Mouse (Mus musculus) Patski (cell line): Measurements from ENCODE around the gene Cntn5. TPM values are rescaled to one million over a fixed set of nuclear protein-coding genes. Genes with fewer than 3 reads are reported as not detected.

Source experiments
- ATAC-seq: fragments of 100-300 bp; one replicate; pipeline ENCODE4 v1.8.0; 2021
- CTCF ChIA-PET: fragments of 350-600 bp; sonication (Branson Sonifier 250); formaldehyde crosslinking; loops from one replicate; lab custom pipeline; 2022; ENCODE audit warnings: inconsistent platforms; lab: Charles Lee
- POLR2A ChIA-PET: fragments of 350-600 bp; sonication (Branson Sonifier 250); formaldehyde crosslinking; loops from one replicate; lab custom pipeline; 2022; ENCODE audit warnings: antibody characterized with exemption, inconsistent platforms; lab: Charles Lee
- DNase-seq: peaks from one replicate; pipeline ENCODE4 v3.0.0-alpha.2; 2011; ENCODE audit warnings: low read depth, low spot score
- H3K27me3 ChIP-seq: fragments of 371-371 bp; one replicate; pipeline ENCODE4 v1.5.1; 2021
- CTCF ChIP-seq: fragments of 100-300 bp; IDR thresholded peaks from one replicate; pipeline ENCODE4 v1.5.1; 2021
- in situ Hi-C: fragments of 300-500 bp; cut with MboI; formaldehyde crosslinking; loops from 3 replicates; pipeline ENCODE4 v1.11.1; 2018; ENCODE audit warnings: low pct_unique_long_range_greater_than_20kb, mixed read lengths
- polyA plus RNA-seq: library from polyadenylated mRNA; unstranded; gene quantifications from one replicate; pipeline ENCODE4 v1.2.3, GENCODE M21; 2021

Gene Cntn5
- polyA plus RNA-seq, 1 experiment from 2014 or later, result not detected

GRCm38 (mm10) chr9:10724191-10724590, 180.4 kb downstream of the Cntn5 start:
- ATAC-seq (no peak), DNase-seq (no peak)
- in situ Hi-C loops, result no loop called here
- TF ChIP-seq CTCF, result no peak
- ChIA-PET POLR2A (no interaction called here), CTCF (no interaction called here)
- no peaks in the 10 kb centered on the region for H3K27me3 ChIP-seq

- ATAC-seq (no peak), DNase-seq (no peak)
- in situ Hi-C loops, result no loop called here
- no peak for TF ChIP-seq CTCF
- POLR2A ChIA-PET, result no interaction called here
- CTCF ChIA-PET, result no interaction called here
- no peaks in the 10 kb centered on the region for H3K27me3 ChIP-seq
Measured at GRCm38 (mm10) chr9:10722121-10722520, 182.5 kb downstream of the Cntn5 start.

- no peak for DNase-seq
- H3K27me3 ChIP-seq, result no peaks in the 10 kb centered on the region
- POLR2A ChIA-PET, result no interaction called here
- in situ Hi-C loops, result no loop called here
- no peak for TF ChIP-seq CTCF
- ATAC-seq, result no peak
- CTCF ChIA-PET, result no interaction called here
Measured at GRCm38 (mm10) chr9:10718986-10719385, 185.6 kb downstream of the Cntn5 start.

GRCm38 (mm10) chr9:10713641-10714040, 190.9 kb downstream of the Cntn5 start:
- POLR2A ChIA-PET, result no interaction called here
- in situ Hi-C loops, result no loop called here
- CTCF ChIA-PET, result no interaction called here
- TF ChIP-seq CTCF, result no peak
- DNase-seq, result no peak
- H3K27me3 ChIP-seq, result no peaks in the 10 kb centered on the region
- no peak for ATAC-seq

GRCm38 (mm10) chr9:10681646-10682045, 222.9 kb downstream of the Cntn5 start:
- no peak for DNase-seq
- ChIA-PET POLR2A (no interaction called here), CTCF (no interaction called here)
- H3K27me3 ChIP-seq, result no peaks in the 10 kb centered on the region
- in situ Hi-C loops, result no loop called here
- no peak for TF ChIP-seq CTCF
- ATAC-seq, result no peak

GRCm38 (mm10) chr9:10681181-10681580, 223.4 kb downstream of the Cntn5 start:
- H3K27me3 ChIP-seq, result no peaks in the 10 kb centered on the region
- DNase-seq, result no peak
- no peak for TF ChIP-seq CTCF
- in situ Hi-C loops, result no loop called here
- ATAC-seq, result no peak
- CTCF ChIA-PET, result no interaction called here
- POLR2A ChIA-PET, result no interaction called here

GRCm38 (mm10) chr9:10668676-10669075, 235.9 kb downstream of the Cntn5 start:
- no peak for DNase-seq
- no peak for TF ChIP-seq CTCF
- in situ Hi-C loops, result no loop called here
- ATAC-seq, result no peak
- POLR2A ChIA-PET, result no interaction called here
- H3K27me3 ChIP-seq, result no peaks in the 10 kb centered on the region
- CTCF ChIA-PET, result no interaction called here

GRCm38 (mm10) chr9:10667438-10667837, 237.1 kb downstream of the Cntn5 start:
- no peak for DNase-seq
- in situ Hi-C loops, result no loop called here
- no peak for ATAC-seq
- no peaks in the 10 kb centered on the region for H3K27me3 ChIP-seq
- POLR2A ChIA-PET, result no interaction called here
- CTCF ChIA-PET, result no interaction called here
- no peak for TF ChIP-seq CTCF

- CTCF ChIA-PET, result no interaction called here
- DNase-seq (no peak), ATAC-seq (no peak)
- TF ChIP-seq CTCF, result no peak
- POLR2A ChIA-PET, result no interaction called here
- no peaks in the 10 kb centered on the region for H3K27me3 ChIP-seq
- in situ Hi-C loops, result no loop called here
Measured at GRCm38 (mm10) chr9:10665756-10666155, 238.8 kb downstream of the Cntn5 start.

GRCm38 (mm10) chr9:10663101-10663500, 241.5 kb downstream of the Cntn5 start:
- DNase-seq (no peak), ATAC-seq (no peak)
- CTCF ChIA-PET, result no interaction called here
- TF ChIP-seq CTCF, result no peak
- in situ Hi-C loops, result no loop called here
- POLR2A ChIA-PET, result no interaction called here
- no peaks in the 10 kb centered on the region for H3K27me3 ChIP-seq

GRCm38 (mm10) chr9:10659478-10659877, 245.1 kb downstream of the Cntn5 start:
- ChIA-PET POLR2A (no interaction called here), CTCF (no interaction called here)
- in situ Hi-C loops, result no loop called here
- no peaks in the 10 kb centered on the region for H3K27me3 ChIP-seq
- ATAC-seq (no peak), DNase-seq (no peak)
- no peak for TF ChIP-seq CTCF

GRCm38 (mm10) chr9:10658086-10658485, 246.5 kb downstream of the Cntn5 start:
- ChIA-PET CTCF (no interaction called here), POLR2A (no interaction called here)
- H3K27me3 ChIP-seq, result no peaks in the 10 kb centered on the region
- no peak for ATAC-seq
- in situ Hi-C loops, result no loop called here
- TF ChIP-seq CTCF, result no peak
- DNase-seq, result no peak
